Mouse (Mus musculus) left cerebral cortex, postnatal 14 days (tissue): ENCODE measurements around the gene Acaa1a. TPM values are rescaled to one million over a fixed set of nuclear protein-coding genes. Genes with fewer than 3 reads are reported as not detected.
"Not testable (repeated sequence)": the region's sequence is repeated elsewhere in the genome, so short reads cannot be mapped to it uniquely, and the experiment has no call there.

Experiments
- DNase-seq, 2 experiments: peaks; one replicate each; pipeline ENCODE4 v3.0.0; 2021 to 2022; ENCODE audit warnings: low spot score in 2 of 2, mixed read lengths in 1 of 2
- intact Hi-C: fragments of 180-260 bp; cut with DNase I; formaldehyde crosslinking; loops from one replicate; pipeline ENCODE4 v1.15.1; 2025
- total RNA-seq, 2 experiments: library from RNA; stranded (reverse); gene quantifications; 2 replicates each; pipeline ENCODE4 v1.2.3; 2021

Gene Acaa1a
- total RNA-seq, 2 experiments from 2014 or later, result 67.2 to 73.8 TPM

DNA sequence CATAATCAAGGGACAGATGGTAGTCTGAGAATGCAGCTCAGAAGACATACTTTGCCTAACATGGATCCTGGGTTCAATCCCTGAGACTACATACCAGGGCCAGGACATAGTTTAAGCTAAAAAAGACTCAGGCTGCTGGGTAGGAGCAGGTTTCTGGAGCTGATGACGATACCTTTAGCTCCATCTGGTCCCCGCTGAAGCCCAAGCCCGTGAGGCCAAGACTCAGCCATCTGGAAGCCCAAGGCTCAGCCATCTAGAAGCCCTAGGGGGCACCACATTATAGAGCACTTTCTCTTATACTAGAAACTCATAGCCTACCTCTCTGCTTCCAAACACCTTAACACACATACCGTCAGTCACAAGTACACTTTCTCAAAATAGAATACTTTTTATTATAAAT lies 3.9 kb upstream of the Acaa1a start:
- DNase-seq, result no peak
- intact Hi-C loops, result no loop called here

DNA sequence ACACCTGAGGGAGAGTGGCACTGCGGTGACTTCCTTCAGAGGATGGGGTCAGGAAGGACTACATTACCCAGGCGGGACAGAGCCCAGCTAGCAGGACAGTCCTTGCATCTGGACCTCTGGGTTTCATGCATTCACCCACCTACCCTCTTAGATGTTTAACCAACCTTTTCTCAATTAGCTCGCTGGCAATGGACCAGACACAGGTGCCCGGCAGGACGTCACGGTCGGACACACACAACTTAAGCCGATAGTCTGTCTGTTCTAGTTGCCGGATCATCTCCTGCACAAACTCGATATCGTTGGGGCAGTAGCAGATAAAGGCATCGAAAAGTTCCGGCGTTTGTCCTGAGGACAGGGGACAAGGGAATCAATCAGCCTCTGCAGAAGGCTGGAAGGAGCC lies 1.6 kb upstream of the Acaa1a start:
- intact Hi-C loops, result no loop called here
- DNase-seq, result no peak

DNA sequence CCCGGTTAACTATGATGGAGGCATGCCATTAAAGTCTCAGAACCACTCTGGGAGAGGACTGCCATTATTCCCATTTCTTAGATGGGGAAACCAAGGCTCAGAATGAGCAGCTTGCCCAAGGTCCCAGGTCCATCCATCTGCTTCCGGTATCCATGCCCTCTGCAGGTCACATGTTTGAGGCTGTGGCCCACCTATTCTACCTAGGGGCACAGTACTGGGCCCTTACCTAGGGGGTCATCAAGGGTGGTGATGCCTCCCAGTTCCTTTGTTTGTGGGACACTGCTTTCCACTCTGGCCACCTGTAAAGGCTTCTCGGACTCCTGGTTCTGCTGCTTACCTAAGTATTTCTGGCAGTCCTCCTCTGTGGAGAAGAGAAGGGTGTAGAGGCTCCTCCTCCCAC lies 1.1 kb upstream of the Acaa1a start:
- DNase-seq, result no peak
- intact Hi-C loops, result no loop called here

DNA sequence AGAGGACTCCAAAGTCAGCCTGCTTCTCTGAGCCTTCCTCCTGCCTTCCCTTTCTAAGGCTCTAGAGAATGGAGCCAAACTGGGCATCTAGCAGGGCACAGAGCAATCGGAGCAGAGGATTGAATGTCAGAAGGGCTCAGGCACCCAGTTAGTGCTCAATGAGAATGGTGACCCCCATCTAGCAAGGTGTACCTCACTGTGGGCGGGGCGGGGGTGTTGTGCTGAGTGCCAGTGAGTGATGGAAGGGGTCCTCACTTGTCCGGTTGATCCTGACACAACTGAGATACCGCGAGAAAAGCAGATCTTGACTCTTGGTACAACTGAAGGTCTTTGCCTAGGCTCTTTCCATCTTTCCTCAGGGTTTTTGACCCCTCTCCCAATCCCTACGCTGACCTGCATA lies 370 bp upstream of the Acaa1a start:
- intact Hi-C loops, result no loop called here
- DNase-seq, result no peak

DNA sequence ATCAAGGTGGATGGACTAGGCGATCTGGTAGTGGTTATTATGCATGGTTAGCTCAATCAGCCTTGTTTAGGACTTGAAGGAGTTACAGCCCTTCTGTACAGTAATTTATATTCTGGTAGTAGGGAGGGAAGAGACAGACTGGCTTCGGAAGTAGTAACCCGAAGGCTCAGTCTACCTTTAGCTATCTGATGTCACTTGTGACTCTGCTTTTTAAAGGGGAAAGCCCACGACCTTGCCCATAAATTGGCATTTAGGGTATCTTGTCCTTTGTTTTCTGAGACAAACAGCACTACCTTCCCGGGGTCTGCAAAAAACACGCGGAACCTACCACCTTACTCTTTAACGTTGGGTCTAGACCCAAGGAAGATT lies 720 bp downstream of the Acaa1a start:
- no peak for DNase-seq
- intact Hi-C loops, result no loop called here

DNA sequence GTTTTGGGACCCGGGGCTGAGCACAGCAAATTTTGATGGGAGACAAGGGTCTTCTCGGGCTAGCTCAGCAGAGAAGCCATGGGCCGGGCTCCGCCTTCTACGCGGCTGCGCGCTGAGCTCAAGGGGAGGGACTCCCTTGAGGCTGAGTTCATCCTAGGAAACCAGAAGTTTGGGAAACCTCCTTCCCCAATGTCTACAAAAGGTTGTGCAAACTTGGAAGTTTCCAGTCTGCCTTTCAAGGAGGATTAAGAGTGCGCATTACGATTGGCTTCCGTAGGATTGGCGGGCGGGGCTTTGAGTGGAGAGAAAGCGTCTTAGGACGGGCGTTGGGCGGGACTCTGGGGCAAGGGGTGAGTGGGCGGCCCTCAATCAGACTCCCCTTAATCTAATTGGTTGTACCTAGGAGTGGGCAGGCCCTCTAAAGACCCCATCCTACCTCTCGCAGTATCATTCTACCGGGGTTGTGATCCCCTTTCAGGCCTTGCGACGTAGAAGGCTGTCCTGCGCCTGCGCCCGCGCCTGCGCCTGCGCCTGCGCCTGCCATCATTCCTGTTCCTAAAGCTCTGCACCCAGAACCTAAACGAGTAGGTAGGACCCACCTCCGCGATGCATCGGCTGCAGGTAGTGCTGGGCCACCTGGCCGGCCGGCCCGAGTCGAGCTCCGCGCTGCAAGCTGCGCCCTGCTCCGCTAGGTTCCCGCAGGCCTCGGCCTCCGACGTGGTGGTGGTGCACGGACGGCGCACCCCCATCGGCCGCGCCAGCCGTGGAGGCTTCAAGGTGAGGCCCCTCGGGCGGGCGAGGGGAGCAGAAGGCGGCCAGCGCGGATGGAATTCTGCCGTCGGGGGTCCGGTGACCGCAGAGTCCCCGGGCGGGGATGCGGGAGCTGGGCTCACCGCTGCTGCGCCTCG lies 1.7 kb downstream of the Acaa1a start, which contains the start of gene Myd88:
Gene Myd88 (minus strand): TSS at position 503 of the 908 bp plus-strand sequence.
- peak; percentile 94 to 98 for DNase-seq
- intact Hi-C loops, result loop anchor here (1.0 kb wide), 1 partner anchor 15 kb away; no protein-coding TSS in a partner anchor

DNA sequence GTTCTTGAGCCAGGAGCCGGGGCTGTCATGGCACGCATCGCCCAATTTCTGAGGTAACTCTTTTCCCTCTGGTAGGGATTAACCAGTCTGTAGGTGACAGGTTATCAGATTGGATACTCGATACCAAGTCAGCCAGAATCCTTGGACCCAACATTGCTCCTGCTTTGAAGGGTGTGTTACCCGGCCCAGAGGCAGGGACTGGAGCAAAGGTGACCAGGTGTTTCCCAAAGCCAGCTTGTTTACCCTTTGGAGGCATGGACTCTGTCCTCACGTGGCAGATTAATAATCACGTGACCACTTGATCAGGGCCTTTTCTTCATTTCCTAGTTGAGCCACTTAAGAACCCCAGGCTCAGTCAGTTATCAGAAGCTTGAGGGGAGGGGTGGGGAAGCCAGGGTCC lies 3.3 kb downstream of the Acaa1a start:
- no peak for DNase-seq
- intact Hi-C loops, result no loop called here

DNA sequence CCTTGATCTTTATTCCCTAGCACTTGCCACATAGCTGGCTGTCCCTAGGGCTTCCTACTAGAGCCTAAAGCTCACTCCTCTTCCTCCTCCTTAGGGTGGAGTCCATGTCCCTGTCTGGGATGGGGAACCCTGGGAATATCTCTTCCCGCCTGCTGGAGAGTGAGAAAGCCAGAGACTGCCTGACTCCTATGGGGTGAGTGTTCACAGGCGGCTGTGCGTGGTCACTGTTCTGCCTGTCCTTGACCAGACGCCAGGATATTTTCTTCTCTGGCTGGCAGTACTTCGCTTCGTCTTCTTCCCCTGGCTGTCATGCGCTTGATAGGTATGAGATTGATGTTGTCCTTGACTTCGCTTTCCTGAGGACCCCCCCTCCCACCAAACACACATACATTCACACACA lies 6.9 kb downstream of the Acaa1a start:
- no peak for DNase-seq
- intact Hi-C loops, result no loop called here

DNA sequence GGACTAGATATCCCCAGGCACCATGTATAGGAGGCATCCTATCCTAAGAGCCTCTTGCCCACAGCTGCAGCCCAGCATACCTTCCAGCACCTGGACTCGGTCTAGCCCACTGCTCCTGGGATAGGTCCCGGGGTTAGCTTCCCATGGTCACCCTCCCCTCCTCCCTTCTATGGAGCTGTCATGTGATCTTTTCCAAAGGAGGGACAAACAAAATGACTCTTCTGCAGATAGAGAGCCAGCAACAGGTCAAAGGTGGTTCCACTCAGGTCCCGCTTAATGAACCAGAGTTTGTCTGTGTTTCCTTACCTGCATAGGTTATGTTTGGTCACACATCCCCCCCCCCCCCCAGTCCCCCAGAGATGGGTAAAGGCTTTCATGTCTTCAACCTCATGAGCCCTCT lies 11.1 kb downstream of the Acaa1a start:
- intact Hi-C loops, result no loop called here
- no peak for DNase-seq

DNA sequence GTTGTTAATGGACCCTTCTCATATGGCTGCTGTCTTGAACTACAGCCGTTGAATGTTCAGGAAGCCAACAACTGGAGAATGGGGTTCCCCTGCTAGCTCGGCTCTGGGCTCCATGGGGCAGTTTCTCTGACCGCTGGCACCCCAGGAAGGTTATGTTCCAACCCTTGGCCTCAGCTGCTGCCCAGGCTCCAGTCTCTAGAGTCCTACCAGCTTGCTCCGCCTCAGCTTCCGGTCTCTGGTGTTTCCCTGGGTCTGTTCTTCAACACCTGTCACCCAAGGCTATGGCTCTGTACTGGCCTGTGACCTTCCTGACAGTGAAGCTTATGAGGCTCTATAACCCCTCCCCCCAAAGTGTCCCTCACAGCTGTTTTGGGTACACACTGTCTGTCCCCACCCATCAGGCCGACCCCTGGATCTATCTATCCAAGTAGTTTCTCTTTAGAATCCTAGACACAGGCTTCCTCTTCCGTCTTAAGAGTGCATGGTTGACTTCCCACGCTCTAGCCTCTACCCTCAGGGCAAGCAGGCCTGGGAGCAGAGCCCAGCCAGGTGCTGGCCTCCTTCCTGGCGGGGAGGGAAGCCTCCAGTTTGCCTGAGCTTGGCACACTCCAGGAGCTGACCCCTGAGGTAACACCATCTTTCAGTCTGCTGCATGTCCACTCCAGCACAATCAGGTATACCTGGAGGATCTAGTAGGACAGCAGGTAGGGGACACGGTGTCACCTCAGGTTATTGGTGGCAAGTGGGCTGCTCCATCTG lies 11.7 kb downstream of the Acaa1a start:
- intact Hi-C loops, result no loop called here
- DNase-seq, result no peak

DNA sequence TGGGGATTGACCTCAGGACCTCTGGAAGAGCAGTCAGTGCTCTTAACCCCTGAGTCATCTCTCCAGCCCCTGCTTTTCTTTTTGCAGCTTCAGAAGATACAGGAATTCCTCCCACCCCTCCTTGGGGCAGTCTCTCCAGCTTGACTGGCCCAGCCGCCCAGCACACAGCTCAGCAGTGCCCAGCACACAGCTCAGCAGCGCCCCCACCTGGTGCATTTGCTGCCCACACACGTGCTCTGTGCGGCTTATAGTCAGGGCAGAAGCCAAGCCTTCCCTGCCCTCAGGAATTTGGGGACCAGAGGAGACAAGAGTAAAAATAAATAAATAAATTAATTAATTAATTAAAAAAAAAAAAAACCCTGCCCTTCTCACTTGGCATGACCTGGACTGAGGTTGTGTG lies 12.6 kb downstream of the Acaa1a start:
- intact Hi-C loops, result no loop called here

DNA sequence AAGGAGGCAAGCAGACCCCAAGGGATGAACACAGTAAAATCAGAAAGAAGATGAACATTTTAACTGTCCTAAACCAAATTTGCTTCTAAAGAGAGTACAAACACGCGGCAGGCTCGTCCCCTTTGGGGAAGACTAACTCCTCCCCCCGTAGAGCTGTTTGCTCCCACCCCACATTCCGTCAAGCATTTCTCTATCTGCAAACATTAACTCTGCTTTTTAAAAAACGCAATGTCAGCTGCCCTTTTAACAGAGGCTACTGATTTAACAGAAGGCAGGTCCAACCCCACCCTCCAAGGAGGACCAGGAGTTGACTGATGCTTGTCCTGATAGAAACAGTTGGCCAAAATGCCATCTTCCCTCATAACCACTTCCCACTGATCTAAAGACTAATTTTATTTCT lies 14.4 kb downstream of the Acaa1a start:
- intact Hi-C loops, result no loop called here
- no peak for DNase-seq

More for the DNA sequence above, 12.6 kb downstream of the Acaa1a start:
- peak; percentile 73 to 82 for DNase-seq

DNA sequence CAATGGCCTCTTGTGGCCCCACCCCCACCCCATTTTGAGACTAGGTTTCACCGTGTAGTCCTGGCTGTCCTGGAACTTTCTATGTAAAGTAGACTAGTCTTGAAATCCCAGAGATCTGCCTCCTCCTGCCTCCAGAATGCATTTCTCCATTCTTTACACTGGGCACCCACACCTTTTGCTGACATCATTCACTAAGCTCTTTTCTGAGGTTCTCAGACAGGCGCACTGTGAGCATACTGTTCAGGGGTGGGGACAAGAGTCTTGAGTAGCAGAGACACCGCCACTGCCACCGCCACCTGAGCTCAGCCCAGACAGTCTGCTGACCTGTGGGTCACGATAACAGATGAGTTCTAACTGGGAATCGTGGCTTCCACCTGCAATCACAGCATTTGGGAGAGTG lies 16.5 kb downstream of the Acaa1a start:
- no peak for DNase-seq
- intact Hi-C loops, result loop anchor here (1.0 to 5.0 kb wide), 3 partner anchors 15 to 76 kb away; partner anchors contain the start of gene Myd88

DNA sequence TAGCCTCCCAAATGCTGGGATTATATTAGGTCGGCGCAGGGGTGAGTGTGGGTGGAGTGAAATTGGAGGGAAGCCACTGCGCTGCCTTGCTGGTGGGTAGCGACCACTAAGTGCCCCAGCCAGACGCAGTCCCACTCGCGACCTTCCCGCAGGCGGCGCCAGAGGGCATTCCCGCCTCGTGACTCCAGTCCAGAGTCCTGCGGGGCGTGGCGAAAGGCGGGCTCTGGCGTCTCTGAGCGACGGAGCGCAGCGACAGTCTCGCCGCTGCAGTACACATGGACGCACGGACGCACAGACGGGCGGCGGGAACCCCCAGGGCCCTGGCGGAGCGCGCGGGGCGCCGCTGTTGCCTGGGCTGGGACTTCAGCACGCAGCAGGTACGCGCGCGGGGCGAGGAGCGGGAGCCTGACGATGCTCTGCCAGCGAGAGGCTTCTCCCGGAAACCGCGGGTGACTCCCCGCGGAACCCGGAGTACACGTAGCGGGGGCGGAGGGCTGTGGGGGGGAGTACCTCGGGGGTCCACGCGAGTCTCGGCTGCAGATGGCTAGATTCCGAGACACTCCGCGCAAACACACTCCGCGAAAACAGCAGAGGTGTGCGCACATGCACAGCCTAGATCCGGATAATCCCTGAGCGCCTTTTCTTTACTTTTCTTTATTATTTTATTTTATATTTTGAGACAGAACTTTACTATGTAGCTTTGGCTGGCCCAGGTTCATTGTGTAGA lies 18.0 kb downstream of the Acaa1a start, which contains the start of gene Xylb:
Gene Xylb (plus strand): TSS at position 51 of the 727 bp plus-strand sequence.
- intact Hi-C loops, result loop anchor here (5.0 kb wide), 2 partner anchors 40 to 75 kb away; no protein-coding TSS in a partner anchor
- DNase-seq, result peak; percentile 84 to 89

DNA sequence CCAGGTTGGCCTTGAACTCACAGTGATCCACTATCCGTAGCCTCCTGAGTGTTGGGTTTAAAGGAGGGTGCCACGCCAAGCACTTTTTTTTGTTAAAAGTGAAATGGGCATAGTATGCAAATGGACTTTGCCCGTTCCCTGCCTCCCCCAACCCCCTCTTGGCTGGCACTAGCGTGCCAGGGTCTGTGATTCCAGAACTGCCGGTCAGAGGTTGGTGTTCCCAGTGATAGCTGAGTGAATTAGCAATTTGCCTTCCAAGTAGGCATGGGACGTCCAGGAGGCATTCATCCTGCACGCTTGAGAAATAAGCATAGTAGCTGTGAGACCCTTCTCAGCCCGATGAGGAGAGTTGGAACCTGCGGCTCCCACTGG lies 18.6 kb downstream of the Acaa1a start:
- DNase-seq, result no peak
- intact Hi-C loops, result loop anchor here (5.0 kb wide), 2 partner anchors 39 to 74 kb away; no protein-coding TSS in a partner anchor

DNA sequence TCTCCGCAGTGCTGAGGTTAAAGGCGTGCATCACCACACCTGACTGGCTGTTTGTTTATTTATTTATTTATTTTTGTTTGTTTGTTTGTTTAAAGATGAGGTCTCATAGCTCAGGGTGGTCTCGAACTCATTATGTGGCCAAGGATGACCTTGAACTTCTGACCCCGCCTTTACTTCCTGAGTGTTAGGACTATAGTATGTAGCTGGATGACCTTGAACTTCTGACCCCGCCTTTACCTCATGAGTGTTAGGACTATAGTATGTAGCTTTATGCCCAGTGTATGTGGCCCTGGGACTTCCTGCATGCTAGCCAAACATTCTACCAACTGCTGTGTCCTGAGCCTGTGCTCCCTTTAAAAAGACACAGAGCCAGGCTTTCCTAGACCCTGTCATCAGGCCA lies 21.9 kb downstream of the Acaa1a start:
- DNase-seq, result no peak
- intact Hi-C loops, result no loop called here

DNA sequence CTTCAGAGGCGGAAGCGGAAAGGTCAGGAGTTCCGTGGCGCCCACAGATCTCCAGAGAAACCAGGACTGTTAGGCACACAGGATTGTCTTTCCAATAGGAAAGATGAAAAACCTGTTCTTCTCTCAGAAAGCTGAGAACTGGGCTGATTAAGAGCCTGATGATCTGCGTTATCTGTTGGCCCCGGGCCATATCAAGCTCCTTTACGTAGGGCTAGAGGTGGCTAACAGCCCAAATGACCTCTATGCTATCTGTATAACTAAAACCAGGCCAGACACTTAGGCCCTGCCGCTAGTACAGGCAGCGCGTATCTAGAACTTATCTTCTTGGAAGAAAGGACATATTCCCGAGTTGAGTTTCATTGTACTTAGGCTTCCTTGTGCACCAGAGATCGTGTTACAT lies 23.8 kb downstream of the Acaa1a start:
- intact Hi-C loops, result no loop called here
- DNase-seq, result no peak

DNA sequence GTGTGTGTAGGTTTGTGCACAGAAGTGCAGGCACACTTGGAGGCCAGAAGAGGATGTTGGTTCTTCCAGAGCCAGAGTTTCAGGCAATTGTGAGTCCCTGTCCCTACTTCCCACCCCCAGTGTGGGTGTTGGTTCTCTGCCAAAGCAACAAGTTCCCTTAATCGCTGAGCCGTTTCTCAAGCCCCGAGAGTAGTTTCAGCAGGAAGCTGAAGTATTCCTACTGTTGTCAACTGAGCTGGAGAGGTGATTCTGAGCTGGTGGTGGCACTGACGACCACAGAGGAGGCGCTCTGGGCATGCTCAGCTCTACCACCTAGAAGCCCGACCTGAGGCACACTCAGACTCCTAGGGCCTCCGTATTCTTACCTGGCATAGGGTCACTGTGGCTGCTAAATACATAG lies 25.8 kb downstream of the Acaa1a start, which contains the start of gene Slc22a14:
Gene Slc22a14 (minus strand): TSS at position 270 of the 400 bp plus-strand sequence.
- peak in 1 of 2 experiments; percentile 28 for DNase-seq
- intact Hi-C loops, result no loop called here

DNA sequence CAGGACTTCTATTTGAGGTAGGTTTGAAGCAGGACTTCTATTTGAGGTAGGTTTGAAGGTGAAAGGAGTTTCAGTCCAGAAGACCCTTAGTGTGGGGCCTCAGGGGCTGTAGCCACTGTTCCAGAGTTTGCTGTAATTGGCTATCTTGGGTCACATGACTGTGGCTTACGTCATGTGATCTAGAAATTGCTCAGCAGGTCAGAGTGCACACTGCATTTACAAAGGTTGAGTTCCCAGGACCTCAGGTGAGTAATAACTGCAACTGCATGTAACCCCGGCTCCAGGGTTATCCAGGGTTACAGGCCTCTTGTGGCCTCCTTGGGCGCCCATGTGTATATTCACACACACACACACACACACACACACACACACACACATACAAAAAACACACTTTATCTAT lies 28.9 kb downstream of the Acaa1a start:
- no peak for DNase-seq
- intact Hi-C loops, result no loop called here

DNA sequence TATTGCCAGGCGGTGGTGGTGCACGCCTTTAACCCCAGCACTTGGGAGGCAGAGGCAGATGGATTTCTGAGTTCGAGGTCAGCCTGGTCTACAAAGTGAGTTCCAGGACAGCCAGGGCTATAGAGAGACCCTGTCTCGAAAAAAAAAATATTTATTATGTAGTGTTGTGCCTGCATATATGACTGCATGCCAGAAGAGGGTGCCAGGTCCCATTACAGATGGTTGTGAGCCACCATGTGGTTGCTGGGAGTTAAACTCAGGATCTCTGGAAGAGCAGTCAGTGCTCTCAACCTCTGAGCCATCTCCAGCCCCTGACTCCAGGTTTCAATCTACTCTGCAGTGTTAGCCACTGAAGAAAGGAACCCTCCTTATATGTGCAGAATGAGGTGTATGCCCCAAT lies 31.3 kb downstream of the Acaa1a start:
- DNase-seq, intact Hi-C loops: not testable (repeated sequence)
